Mouse (Mus musculus): ENCODE results near the gene Fmo4.
A peak's percentile ranks its signal among the peaks of the same experiment; 100 is the strongest.

The Fmo4 gene

DNA sequence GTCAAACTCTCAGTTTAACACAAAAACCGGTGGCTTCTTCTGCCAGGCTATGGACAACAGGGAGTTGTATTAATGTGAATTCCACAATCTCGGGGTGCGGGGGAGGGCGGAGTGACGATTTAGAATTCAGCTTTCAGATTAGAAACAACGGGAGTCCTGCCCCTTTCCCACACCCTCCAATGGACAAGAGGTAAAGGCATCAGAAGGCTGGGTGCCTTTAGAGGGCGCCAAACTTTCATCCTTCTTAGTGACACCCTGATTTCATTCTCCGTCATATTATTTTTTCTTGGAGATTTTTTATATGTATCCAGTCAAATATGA is at the start of gene Fmo4:
Gene Fmo4, minus strand, starts transcription at position 137 of the 321 bp plus-strand sequence.
- peak; percentile 82 for DNase-seq

DNA sequence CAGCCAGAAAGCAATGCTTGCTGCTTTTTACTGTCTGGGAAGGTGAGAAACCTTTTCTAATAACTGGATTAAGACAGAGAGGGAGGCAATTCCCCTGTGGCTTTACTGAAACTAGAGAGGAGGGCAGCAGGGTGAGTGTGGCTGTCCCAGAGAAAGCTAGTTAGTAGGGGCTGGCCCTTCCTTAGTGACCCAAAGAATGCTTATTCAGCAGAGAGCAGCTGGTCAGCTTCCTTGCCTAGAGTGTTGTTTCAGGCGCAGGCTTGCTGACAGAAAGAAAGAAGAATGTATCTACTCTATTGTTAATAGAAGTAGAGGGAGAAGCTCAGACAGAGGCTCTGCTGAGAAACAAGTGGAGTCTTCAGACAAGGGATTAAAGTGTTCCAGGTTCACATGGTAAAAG is 48.6 kb upstream of the Fmo4 start:
- no peak for DNase-seq

DNA sequence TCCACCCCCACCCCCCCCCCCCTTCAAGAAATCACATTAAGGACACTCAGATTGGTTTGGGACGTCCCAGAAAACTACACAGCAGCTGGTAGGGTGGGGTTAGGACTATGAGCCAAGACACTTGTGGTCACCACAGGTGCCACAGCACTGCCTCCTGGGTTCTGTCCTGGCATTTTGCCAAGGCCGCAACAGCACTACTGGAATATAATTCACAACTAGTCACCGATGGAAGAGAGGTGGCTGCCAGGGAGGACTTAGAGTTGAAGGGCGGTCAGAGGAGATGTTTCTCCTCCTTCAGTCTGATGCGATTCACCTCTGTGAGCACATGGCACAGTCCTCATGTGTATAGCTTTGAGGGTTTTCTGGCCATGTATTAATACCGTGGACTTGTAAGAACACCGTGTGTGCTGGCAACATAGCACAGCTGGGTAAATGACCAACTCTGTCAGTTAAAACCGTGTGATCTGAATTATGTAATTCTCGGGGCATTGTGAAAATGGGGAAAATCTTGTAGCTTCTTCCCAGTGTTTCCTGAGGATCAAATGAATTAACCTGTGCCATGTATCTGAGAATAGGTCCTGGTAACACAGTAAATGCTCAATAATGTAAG is 46.3 kb upstream of the Fmo4 start:
- no peak for DNase-seq

DNA sequence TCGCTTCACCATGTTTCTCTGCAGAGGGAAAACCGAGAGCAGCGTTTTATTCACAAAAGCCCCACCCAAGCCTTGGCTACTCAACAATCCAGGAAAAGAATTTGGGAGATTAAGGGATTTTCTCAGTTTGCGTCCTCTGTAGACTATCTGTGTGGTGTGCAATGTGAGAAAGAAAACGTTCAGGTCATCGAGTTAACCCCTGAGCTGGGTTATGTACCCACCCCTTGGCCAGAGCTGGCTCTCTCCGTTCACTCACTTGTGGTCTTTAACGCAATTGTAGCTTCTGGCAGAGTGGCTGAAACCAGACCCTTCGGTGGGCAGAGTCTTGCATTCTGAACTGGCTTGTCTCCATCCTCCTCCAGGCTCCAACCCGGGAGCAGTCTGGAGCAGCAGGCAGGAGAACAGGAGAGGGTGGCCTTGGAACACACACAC is 45.8 kb upstream of the Fmo4 start:
- DNase-seq, result no peak

DNA sequence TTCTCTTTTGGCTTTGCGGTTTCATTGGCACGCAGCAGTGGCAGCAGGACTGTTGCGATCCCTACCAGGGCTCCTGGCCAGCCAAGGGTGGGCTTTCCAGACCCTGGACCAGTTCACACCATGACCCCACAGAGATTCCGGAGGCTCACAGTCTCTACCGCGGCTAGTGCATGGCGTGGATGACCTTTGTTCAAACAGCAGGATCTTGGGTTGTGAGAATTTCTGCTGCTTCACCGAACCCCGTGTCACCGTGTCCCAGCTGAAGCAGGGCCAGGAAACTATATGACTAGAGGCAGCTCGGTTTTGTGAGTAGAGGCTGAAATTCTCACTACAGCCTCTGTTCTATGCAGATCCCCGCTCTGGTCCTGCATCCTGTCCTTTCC is 45.0 kb upstream of the Fmo4 start:
- no peak for DNase-seq

DNA sequence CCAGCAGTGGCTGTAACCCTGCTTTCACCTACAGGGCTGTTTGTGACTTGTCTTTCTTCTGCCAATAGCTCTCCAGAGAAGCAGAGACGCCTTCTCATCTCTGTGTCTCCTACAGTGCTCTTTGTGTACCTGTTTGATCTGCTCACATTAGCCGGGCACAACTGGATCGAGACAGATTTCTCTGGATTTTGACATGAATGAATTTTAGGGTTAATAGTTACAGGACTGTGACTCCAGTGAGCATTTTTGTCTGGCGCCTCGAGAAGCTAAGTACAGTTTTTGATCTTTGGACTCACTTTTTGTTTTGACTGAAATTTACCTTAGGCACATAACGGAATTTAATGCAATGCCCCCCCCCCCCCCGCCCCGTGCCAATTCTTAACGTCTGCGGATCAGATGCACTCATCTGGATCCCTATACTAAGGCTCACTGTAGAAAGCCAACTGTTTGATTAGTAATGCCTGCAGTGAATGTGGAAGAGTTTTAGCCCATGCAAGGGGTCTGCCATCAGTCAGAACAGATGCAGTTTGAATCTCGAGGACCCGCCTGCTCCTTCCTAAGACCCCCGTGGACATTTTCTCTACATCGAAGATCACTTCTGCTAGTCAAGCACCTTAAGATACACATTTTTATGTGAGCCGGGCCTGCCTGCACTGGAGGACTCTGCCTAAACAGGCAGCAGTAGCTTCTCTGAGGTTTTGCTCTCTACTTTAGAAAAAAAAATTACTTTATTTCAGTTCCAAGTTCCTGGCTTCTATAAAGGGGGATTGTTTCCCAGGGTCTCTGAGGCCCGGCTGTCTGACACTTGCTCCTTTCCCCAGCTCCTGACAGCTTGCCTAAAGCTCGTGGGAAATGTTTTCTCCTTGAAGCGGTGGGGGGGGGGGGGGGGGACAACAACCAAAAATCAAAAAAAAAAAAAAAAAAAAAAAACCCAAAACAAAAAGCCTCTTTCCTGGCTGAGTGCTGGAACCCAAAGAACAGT is 44.3 kb upstream of the Fmo4 start:
- DNase-seq, result no peak

DNA sequence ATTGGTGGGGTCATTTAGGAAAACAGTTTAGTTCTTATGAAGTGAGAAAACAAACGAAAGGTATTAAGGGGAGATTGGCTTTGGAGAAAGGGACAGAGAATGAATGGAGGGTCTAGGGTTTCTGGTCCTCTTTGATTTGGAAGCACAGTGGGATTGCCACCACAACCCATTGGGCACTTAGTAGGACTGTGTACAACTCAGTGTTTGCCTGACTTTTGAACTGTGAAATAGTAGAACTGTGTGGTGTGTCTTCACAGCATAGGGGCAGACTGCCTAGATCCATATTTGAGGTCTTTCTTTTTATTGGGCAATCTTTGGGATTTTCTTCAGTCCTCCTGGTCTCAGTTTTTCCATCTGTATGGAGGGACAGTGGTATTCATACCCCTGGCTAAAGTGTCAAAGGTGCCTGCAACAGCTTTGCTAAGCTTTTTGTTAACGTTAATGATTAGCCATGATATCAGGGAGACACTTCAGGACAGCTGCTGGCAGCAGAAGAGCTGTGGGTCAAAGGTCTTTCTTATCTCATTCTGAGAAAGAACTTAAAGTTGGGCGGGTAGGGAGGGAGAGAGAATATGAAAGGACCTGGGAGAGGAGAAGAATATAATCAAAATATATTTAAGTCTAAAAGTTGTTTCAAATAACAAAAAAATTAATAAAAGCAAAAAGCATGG is 40.2 kb upstream of the Fmo4 start:
- no peak for DNase-seq

DNA sequence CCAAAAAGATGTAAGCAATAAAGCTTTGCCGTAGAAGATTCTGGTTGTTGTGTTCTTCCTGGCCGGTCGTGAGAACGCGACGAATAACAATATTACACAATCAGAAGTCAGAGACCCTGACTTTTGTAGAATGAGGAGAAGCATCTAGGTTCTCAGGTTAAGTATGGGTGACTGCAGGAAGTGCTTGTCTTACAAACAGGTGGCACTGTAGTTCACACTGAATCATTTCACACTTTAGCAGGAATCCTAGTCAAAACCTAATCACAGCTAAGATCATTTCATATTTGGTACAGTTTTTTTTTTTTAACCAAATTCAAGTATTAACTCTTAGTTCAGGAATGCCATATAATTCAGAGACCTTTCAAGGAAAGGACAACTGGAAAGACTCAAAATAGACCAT is 33.8 kb upstream of the Fmo4 start:
- DNase-seq, result no peak

DNA sequence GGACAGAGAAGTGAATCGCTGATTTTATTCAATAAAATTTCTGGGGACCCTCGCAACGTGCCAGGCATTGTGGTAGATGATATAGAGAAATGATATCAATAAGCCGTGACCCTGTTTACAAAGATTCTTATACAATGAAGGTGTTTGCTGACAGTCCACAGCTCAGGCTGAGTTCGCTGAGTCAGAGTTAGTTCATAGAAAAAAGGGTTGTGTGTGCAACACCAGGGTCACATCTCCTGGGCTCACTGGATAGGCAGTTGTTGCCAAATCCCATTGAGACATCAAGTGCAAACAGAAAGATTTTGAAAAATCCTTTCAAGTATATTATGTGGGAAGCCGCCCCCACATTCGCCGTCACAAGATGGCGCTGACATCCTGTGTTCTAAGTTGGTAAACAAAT is 26.4 kb upstream of the Fmo4 start:
- DNase-seq, result peak; percentile 35

DNA sequence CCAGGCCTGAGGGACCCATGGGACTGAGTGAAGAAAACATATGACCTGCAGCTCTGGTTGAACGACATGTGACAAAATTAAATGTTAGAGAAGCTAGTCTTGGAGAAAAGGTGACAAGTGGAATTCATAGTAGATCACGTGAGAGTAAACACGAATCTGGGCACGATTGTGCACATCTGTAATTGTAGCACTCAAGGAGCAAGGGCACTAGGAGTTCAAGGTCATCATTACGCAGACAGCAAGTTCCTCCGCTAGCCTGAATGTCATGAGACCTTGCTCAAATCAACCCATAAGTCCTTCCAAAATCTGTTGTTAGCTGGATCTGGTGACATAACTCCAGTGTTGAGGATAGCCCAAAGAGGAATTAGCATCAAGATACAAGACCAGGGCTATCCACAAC is 25.2 kb upstream of the Fmo4 start:
- no peak for DNase-seq

DNA sequence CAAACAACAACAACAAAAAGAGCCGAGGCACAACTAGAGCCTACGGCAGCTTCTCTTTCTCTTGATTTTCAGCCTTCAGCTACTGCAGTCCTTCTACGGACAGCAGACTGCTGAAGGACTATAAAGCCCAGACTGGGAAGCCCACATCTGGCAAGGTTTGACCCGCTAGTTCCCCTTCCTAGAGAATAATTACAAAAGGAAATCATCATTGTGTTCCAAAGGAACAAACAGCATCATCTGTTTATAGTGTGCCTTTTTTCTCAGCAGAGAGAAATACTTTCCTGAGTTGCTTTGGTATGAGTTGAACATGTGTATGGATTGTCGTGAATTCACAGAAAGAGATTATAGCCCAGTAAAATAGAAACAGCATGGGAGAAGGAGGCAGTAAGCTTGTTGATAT is 20.6 kb upstream of the Fmo4 start:
- no peak for DNase-seq

DNA sequence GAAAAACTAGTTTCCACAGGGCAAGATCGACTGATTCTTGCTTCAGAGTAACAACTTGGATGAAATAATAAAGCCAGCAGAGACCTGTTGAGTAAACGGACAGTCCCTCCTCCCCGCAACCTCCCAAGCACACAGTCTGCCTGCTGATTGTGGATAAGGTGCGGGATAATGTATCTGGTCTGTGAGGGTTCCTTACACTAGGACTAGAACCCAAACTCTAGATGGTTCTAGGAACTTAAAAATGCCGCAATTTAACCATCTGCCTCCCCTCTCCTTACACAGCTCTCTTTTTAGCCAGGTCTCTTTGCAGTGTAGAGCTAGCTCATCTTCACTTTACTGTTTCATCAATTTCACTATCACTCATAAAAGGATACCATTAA is 18.8 kb upstream of the Fmo4 start:
- DNase-seq, result no peak

DNA sequence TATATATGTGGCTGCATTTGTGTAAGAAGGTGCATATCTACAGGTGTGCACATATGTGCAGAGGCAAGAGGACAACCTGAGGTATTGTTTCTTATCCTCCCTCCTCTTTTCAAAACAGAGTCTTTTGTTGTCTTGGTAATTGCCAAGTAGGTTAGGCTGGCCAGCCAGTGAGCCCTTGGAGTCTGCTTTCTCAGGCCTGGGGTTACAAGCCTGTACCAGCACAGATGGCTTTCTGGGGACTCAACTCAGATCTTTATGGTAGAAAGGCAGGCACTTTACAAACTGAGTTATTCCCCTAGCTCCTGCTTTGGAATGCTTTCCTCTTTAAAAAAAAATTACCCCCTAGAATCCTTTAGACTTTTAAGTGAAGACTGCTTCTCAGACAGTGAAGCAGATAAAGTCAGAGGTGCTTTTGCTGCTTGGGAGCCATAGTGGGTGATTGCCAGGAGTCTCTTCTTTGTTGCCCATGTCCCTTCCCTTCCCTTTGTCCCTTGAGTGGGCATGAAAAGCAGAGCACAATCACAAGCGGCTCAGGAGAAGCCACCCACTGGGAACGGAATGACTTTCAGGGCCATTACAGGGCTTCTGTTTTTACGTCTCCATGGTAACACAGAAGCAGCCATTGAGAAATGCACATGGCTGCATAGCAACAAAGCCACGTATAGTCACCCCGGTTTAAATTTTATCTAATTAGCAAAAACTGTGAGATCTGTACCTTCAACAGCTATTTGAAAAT is 18.2 kb upstream of the Fmo4 start:
- no peak for DNase-seq

DNA sequence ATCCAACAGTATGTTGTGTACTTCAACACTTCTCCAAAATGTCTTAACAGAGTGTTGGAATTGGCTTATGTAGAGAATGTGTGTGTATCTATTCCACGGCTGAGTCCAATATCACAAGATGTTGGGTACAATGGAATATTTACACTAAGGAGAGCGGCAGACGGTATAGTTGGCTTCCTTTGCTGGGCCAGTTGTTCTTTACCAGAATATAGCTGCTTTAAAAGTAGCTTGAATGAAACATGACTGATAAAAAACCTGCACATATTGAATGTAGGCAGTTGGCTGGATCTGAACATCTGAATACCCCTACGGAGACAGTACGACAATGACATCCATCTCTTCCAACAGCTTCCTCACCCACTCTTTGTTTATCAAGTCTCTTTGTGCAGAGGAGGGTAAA is 5.5 kb upstream of the Fmo4 start:
- no peak for DNase-seq

DNA sequence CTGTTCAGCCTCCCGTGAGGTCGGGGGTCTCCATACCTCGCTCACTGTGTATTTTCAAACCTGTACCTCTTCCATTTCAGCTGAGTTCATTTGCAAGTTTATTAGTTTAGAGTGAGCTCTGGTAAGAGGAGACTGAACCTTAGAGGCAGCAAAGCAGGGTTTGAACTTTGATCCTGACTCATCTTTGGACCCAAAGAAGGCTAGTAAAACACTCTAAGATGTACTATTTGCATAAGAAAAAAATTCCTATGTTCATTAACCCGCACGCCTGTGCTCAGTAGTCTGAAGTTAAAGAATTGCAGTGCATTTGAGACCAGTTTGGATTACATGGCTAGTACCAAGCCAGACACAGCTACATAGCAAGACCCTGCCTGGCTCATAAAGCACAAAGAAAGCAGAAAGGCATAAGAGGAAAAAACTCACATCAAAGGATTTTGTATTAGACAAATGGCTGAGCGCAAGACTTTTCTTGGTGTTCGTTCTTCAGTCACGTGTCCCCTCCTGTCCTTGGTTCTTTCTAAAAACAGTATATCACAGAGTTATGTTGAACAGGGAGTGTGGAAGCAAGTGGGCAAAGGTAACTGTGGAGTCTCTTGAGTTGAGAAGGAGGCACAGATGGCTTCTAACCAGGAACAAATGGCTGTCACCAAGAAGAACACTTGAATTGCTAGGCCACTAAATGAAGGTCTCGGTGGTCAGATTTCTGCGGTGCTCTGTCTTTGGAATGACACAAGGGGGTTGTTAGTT is 1.8 kb upstream of the Fmo4 start:
- no peak for DNase-seq

DNA sequence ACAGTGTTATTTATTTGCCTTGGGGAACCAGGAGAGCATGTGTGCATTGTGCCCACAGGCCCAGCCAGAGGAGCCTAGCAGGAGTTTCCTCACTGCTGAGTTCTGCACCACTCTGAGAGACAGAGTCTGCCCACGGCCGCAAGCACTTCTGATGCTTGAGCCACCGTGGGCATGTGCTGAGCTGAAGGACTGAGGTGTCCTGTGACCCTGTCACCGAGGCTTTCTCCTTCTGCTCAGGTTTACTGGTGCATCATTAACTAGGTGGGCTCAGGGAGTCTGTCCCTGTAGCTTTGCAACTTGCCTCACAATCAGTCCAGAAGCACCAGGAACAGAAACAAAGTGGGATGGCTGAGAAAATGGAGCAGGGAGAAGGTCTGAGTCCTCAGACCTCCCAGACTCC is 1.2 kb upstream of the Fmo4 start:
- no peak for DNase-seq

DNA sequence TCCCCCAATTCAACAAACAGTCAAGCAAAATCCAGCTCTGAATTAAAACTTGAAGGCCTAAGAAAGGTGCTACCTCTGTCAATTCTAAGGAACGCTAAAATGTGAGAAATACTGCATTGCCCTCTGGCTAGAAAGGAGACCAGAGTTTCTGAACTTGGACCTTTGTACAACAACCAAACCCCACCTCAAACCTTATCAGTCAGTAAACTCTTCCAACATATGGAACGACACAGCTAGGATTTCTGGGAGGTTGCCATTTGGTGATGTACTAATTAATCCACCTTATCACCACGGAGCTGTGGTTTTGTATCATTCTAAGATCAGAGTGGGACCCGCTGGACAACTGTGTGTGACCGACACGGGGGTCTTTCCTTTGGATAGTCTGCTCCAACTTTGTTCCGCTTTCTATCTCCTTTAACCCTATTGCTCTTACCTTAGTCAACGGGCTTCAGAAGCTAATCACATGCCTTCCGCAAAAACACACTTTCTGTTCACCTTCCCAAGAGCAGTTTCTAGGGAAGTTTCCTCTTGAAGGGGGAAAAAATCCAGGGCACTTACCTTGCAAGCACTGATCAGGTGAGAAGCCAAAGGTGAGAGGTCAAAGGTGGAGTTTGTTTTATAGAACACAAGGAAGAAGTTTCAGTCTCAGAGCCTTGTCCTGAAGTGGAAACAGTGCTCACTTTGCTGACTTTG is 483 bp downstream of the Fmo4 start:
- no peak for DNase-seq

DNA sequence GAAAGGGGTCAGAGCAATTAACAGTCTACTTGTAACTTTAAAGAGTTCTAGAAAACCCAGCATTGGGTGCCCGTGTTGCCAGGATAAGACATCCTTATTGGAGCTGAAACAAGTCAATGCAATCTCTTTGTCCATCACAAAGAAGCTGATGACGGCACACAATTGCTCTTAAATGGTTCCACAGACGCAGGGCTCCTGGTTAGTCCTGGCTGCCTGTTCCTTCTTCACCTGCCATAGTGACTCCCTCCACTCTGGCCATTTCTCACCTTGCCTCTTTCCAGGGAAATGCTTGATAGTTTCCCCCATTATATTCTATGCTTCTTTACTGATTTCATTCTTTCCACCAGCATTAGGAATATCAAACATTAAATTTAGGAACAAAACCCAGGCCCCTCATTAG is 5.2 kb downstream of the Fmo4 start:
- DNase-seq, result no peak

DNA sequence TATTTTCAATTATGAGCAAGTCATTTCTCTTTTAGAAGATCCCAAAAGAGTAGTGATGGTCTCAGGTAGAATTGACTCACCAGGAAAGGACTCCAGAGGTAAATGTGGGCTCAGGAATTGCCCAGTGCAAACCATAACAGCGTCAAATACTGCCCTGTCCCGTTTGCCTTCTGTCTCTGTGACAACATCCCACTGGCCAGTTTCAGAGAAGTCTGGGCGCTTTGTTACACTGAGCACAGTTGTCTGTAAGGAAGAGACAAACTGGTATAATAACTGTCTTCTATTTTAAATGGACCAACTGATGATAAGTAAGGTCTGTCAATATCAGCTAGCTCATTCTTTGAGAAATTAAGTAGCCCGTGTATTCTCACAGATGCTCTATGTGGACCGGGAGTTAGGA is 6.3 kb downstream of the Fmo4 start:
- no peak for DNase-seq

DNA sequence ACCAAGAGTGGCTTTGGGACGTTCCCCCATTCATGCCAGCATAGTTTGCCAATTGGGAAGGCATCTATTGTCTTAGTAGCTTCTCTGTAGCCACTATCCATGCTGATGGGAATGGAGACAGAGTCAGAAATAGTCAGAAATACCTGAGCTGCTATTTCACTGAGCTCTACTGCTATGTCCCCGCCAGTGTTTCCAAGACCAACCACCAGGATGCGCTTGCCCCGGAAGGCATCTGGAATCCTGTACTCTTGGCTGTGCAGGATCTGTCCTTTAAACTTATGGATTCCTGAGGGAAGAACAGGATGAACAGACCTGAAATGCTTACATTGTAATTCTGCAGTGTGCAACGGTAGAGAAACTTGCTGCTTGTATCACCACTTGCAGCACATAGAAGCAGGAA is 8.8 kb downstream of the Fmo4 start:
- DNase-seq, result no peak

DNA sequence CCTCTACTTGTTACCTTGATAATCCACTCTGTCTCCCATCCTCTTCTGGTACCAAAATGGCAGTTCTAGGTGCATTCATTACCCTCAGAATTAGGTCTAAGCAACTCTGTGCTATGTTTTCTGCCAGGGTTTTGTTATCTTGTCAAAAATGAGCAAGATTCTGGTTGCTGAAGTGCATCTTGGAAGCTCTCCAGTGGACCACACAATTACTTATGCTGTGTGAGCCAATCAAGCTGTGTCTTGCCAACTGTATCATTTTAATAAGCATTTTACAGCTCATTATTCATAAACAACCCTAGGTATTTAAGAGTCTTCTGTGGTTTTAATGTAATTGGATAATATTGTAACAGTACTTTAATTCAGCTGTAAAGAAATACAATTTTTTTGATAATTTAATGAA is 17.3 kb downstream of the Fmo4 start:
- DNase-seq, result no peak

Measured in lung, postnatal 10 days (tissue).